Mouse (Mus musculus) forebrain, embryonic 15.5 days (tissue): Measurements from ENCODE around the gene Pafah2. TPM values are rescaled to one million over a fixed set of nuclear protein-coding genes. Genes with fewer than 3 reads are reported as not detected.

Experiments used
- ATAC-seq: fragments of 200-750 bp; cut with Nextera tagmentation; replicated peaks from 2 replicates; pipeline ENCODE4 v1.8.0; 2017; ENCODE audit warnings: mild to moderate bottlenecking, moderate TSS enrichment, moderate library complexity
- H3K27ac ChIP-seq: fragments of 300-500 bp; sonication (generic); replicated peaks from 2 replicates; pipeline ENCODE4 v1.5.1; 2015; ENCODE audit warnings: mild to moderate bottlenecking, inconsistent platforms
- H3K27me3 ChIP-seq: fragments of 300-500 bp; sonication (generic); 2 replicates; pipeline ENCODE4 v1.6.1; 2015; ENCODE audit warnings: inconsistent platforms
- H3K36me3 ChIP-seq: fragments of 300-500 bp; sonication (generic); 2 replicates; pipeline ENCODE4 v1.6.1; 2015; ENCODE audit warnings: mild to moderate bottlenecking, inconsistent platforms
- H3K4me1 ChIP-seq: fragments of 300-500 bp; sonication (generic); 2 replicates; pipeline ENCODE4 v1.6.1; 2015; ENCODE audit warnings: inconsistent platforms
- H3K4me2 ChIP-seq: fragments of 300-500 bp; sonication (generic); replicated peaks from 2 replicates; pipeline ENCODE4 v1.6.1; 2015; ENCODE audit warnings: mild to moderate bottlenecking, inconsistent platforms
- H3K4me3 ChIP-seq: fragments of 300-500 bp; sonication (generic); 2 replicates; pipeline ENCODE4 v1.5.1; 2015; ENCODE audit warnings: mild to moderate bottlenecking, inconsistent platforms
- H3K9ac ChIP-seq: fragments of 300-500 bp; sonication (generic); replicated peaks from 2 replicates; pipeline ENCODE4 v1.6.1; 2015; ENCODE audit warnings: mild to moderate bottlenecking, inconsistent platforms
- H3K9me3 ChIP-seq: fragments of 300-500 bp; sonication (generic); 2 replicates; pipeline ENCODE4 v1.6.1; 2016; ENCODE audit warnings: inconsistent platforms
- WGBS: fragments of 180-500 bp; shearing (Covaris S2); methylation state at CpG from one replicate; pipeline ENCODE4 v1.1.7; 2015; ENCODE audit warnings: mixed read lengths; 5-methylcytosine and 5-hydroxymethylcytosine counted together
- microRNA-seq: library from miRNA; unstranded; fragments of <30 nt; microRNA quantifications from one replicate; pipeline ENCODE4, GENCODE M21; 2016
- polyA plus RNA-seq: library from polyadenylated mRNA; unstranded; fragments of >200 nt; fragmentation: Nextera tagmentation; extraction: Ambion mirVana; gene quantifications from 2 replicates; pipeline ENCODE4 v1.2.1, GENCODE M21; 2015

The Pafah2 gene
- polyA plus RNA-seq, 1 experiment from 2014 or later: 7.7 TPM

DNA sequence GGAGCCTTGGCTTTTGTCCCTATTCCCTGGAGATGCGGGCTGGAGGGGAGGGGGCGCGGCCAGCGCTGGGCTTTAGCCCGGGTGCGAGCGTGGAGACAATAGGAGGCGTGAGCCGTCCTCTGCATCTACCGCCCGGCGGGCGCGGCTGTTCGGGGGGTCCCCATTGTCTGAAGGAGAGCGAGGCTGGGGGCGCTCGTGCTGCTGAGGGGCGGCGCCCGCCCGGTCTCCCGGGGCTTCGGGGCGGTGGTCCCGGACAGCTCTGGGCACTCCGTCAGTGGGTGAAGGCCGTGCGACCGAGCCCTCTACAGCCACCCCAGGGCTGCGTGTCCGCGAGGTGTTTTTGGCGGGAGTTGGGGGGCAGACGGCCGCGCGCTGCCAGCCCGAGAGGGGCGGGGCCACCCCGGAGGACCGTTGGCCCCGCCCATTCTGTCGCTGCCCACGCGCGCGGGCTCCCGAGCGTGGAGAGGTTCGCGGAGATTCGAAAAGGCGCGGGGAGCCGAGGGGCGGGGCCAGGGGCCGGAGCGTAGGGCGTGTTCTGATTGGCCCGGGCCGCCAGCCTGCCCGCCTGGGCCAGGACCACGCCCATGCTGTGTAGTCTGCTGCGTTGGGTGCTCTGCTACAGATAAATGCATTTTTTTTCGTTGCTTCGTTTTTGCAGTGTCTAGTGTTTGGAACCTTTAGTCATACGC is 72.6 kb downstream of the Pafah2 start:
- under 1% methylated on average over 66 of the region's 68 CpGs for WGBS
- H3K4me1 ChIP-seq: peaks cover 49% of the 10 kb centered on the region
- no peaks in the 10 kb centered on the region for H3K9me3 ChIP-seq
- peak; percentile 81 for ATAC-seq
- H3K4me3 ChIP-seq: peak overlapping the region; percentile 99
- peak overlapping the region; percentile 83 for H3K4me2 ChIP-seq
- H3K27me3 ChIP-seq: no peaks in the 10 kb centered on the region
- peak overlapping the region; percentile 100 for H3K9ac ChIP-seq
- H3K36me3 ChIP-seq: peaks cover 25% of the 10 kb centered on the region
- H3K27ac ChIP-seq: peak overlapping the region; percentile 100

- peaks cover 56% of the 10 kb centered on the region for H3K4me1 ChIP-seq
- peak overlapping the region; percentile 100 for H3K27ac ChIP-seq
- H3K9ac ChIP-seq: peak overlapping the region; percentile 100
- peaks cover 32% of the 10 kb centered on the region for H3K36me3 ChIP-seq
- peak overlapping the region; percentile 83 for H3K4me2 ChIP-seq
- H3K4me3 ChIP-seq: peak overlapping the region; percentile 99
- WGBS: 2% methylated on average over 6 of the region's 6 CpGs
- H3K9me3 ChIP-seq: no peaks in the 10 kb centered on the region
- peak; percentile 16; the same call in 1 of the 2 replicates for ATAC-seq
- H3K27me3 ChIP-seq: no peaks in the 10 kb centered on the region
Measured at GRCm38 (mm10) chr4:134469341-134469796, 73.2 kb downstream of the Pafah2 start.

GRCm38 (mm10) chr4:134469985-134470384 is 73.9 kb downstream of the Pafah2 start:
- Histone ChIP-seq H3K9ac (peak overlapping the region; percentile 100), H3K4me1 (peaks cover 61% of the 10 kb centered on the region), H3K27ac (peak overlapping the region; percentile 100), H3K27me3 (no peaks in the 10 kb centered on the region), H3K36me3 (peaks cover 38% of the 10 kb centered on the region), H3K4me3 (peak overlapping the region; percentile 99), H3K9me3 (no peaks in the 10 kb centered on the region), H3K4me2 (peak overlapping the region; percentile 83)
- ATAC-seq: no peak
- WGBS: 13% methylated on average over 3 of the region's 3 CpGs

GRCm38 (mm10) chr4:134471469-134471868 is 75.3 kb downstream of the Pafah2 start:
- Histone ChIP-seq H3K4me1 (peaks cover 57% of the 10 kb centered on the region), H3K36me3 (peaks cover 53% of the 10 kb centered on the region), H3K9ac (peak overlapping the region; percentile 100), H3K9me3 (no peaks in the 10 kb centered on the region), H3K4me3 (peak overlapping the region; percentile 99), H3K27me3 (no peaks in the 10 kb centered on the region), H3K27ac (peak overlapping the region; percentile 100), H3K4me2 (peak overlapping the region; percentile 83)
- ATAC-seq: no peak

DNA sequence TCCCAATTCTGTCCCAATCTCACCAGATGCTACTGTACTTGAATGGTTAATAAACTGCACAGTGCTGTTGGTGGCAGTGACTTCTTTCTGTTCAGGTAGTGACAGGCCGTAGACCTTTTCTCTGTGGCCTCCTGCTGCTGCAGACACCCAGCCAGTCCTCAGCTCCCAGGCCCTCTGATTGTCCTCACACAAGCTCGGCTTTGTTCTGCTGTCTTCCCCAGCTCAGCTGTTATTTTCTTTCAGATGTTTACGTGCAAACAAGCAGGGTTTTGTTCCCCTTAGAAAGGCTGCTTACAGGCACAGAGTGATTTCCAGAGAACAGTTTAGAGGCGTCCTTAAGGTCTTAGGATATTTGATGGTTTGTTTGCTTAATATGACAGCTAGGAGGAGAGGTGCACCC is 77.6 kb downstream of the Pafah2 start:
- H3K4me1 ChIP-seq: peaks cover 55% of the 10 kb centered on the region
- H3K27me3 ChIP-seq: no peaks in the 10 kb centered on the region
- 0 out of 2 replicates have a peak overlapping the region, but pooled peaks have one; percentile 5 for H3K9ac ChIP-seq
- no peaks in the 10 kb centered on the region for H3K9me3 ChIP-seq
- 27% methylated on average over 4 of the region's 4 CpGs for WGBS
- ATAC-seq: no peak
- peak overlapping the region; percentile 20 for H3K27ac ChIP-seq
- no peak overlapping the region; the same call in 1 of the 2 replicates for H3K4me2 ChIP-seq
- H3K4me3 ChIP-seq: no peak overlapping the region
- peaks cover 56% of the 10 kb centered on the region for H3K36me3 ChIP-seq

- Histone ChIP-seq H3K27me3 (no peaks in the 10 kb centered on the region), H3K4me1 (peaks cover 55% of the 10 kb centered on the region), H3K36me3 (peaks cover 56% of the 10 kb centered on the region), H3K9ac (0 out of 2 replicates have a peak overlapping the region, but pooled peaks have one; percentile 5), H3K9me3 (no peaks in the 10 kb centered on the region), H3K4me3 (0 out of 2 replicates have a peak overlapping the region, but pooled peaks have one; percentile 1), H3K4me2 (no peak overlapping the region; the same call in none of the 2 replicates), H3K27ac (peak overlapping the region; percentile 20)
- no peak for ATAC-seq
- 39% methylated on average over 8 of the region's 8 CpGs for WGBS
Measured at GRCm38 (mm10) chr4:134474240-134474639, 78.1 kb downstream of the Pafah2 start.

GRCm38 (mm10) chr4:134476899-134477298 is 80.8 kb downstream of the Pafah2 start:
- Histone ChIP-seq H3K4me1 (peaks cover 46% of the 10 kb centered on the region), H3K36me3 (peaks cover 45% of the 10 kb centered on the region), H3K9me3 (no peaks in the 10 kb centered on the region), H3K4me2 (no peak overlapping the region), H3K4me3 (no peak overlapping the region), H3K9ac (no peak overlapping the region), H3K27ac (peak overlapping the region; percentile 73), H3K27me3 (no peaks in the 10 kb centered on the region)
- ATAC-seq: no peak
- 88% methylated on average over 8 of the region's 8 CpGs for WGBS

Small RNA genes within 50 kb of the gene (microRNA-seq; reads per million reads assigned to microRNA genes)
- gene Gm23634: 2.6 reads per million, percentile 4 among the genes with 10 or more reads in this experiment

Other genes with a start within 250 kb of the Pafah2 start
- 19.9 and 20.5 TPM in 2 replicates for gene Cep85, start 209.2 kb upstream of the Pafah2 start, polyA plus RNA-seq
- not detected in 2 replicates for gene Gm7534, start 193.3 kb upstream of the Pafah2 start, polyA plus RNA-seq
- gene Catsper4, start 168.9 kb upstream of the Pafah2 start, polyA plus RNA-seq: not detected in 2 replicates
- 0.08 and 0.11 TPM in 2 replicates for gene Cnksr1, start 157.9 kb upstream of the Pafah2 start, polyA plus RNA-seq
- gene E130218I03Rik, start 152.7 kb upstream of the Pafah2 start, polyA plus RNA-seq: 0.49 TPM in 1 of 2 replicates, not detected in the other
- 17.0 and 17.8 TPM in 2 replicates for gene Zfp593, start 150.7 kb upstream of the Pafah2 start, polyA plus RNA-seq
- gene Gm30191, start 149.4 kb upstream of the Pafah2 start, polyA plus RNA-seq: not detected in 2 replicates
- gene Grrp1, start 142.2 kb upstream of the Pafah2 start, polyA plus RNA-seq: 9.9 and 12.1 TPM in 2 replicates
- 41.0 and 42.1 TPM in 2 replicates for gene Pdik1l, start 108.4 kb upstream of the Pafah2 start, polyA plus RNA-seq
- 0.13 and 0.24 TPM in 2 replicates for gene Trim63, start 81.2 kb upstream of the Pafah2 start, polyA plus RNA-seq
- gene Slc30a2, start 53.1 kb upstream of the Pafah2 start, polyA plus RNA-seq: 0.05 and 0.11 TPM in 2 replicates
- 0.22 and 0.34 TPM in 2 replicates for gene Extl1, start 12.5 kb upstream of the Pafah2 start, polyA plus RNA-seq
- gene Stmn1, start 72.0 kb downstream of the Pafah2 start, polyA plus RNA-seq: 7,875 and 7,989 TPM in 2 replicates
- gene Paqr7, start 100.4 kb downstream of the Pafah2 start, polyA plus RNA-seq: 10.8 and 12.3 TPM in 2 replicates
- 5.1 and 6.8 TPM in 2 replicates for gene Aunip, start 114.7 kb downstream of the Pafah2 start, polyA plus RNA-seq
- 157 and 161 TPM in 2 replicates for gene Mtfr1l, start 139.1 kb downstream of the Pafah2 start, polyA plus RNA-seq
- gene Selenon, start 155.8 kb downstream of the Pafah2 start, polyA plus RNA-seq: 11.8 and 27.5 TPM in 2 replicates